Mouse (Mus musculus) spleen, adult 2 months (tissue): ENCODE data around the gene Phactr3.

Experiments
- CTCF ChIP-seq: fragments of 200-500 bp; IDR thresholded peaks from 2 replicates; pipeline ENCODE4 v1.5.1; 2011; ENCODE audit warnings: mild to moderate bottlenecking, inconsistent platforms; ENCODE audit not compliant: insufficient read depth, insufficient read length, insufficient replicate concordance; ENCODE audit errors: extremely low read depth
- POLR2A ChIP-seq: fragments of 200-500 bp; IDR thresholded peaks from 2 replicates; pipeline ENCODE4 v1.6.1; 2011; ENCODE audit warnings: low read depth, low read length, inconsistent platforms

- no peak for TF ChIP-seq CTCF
- TF ChIP-seq POLR2A = no peak
These were observed 168.5 kb downstream of the Phactr3 start for GRCm38 (mm10) chr2:178287285-178287684.
